Mouse (Mus musculus) CH12.LX (cell line): ENCODE measurements around the gene Tas1r1.

ENCODE experiments used
- CHD1 ChIP-seq: IDR thresholded peaks from 2 replicates; pipeline ENCODE4 v1.6.1; 2012; ENCODE audit warnings: low read depth, low read length, improper control_type of control experiment, inconsistent platforms
- CTCF ChIP-seq, 2 experiments: IDR thresholded peaks in 1 of 2; conservative IDR thresholded peaks in 1 of 2; 2 replicates each; pipeline ENCODE4 v1.5.1; 2011 to 2012; ENCODE audit warnings: low read depth in 2 of 2, low read length in 2 of 2, improper control_type of control experiment in 1 of 2, inconsistent platforms in 1 of 2, mild to moderate bottlenecking in 1 of 2, moderate library complexity in 1 of 2
- ELF1 ChIP-seq: IDR thresholded peaks from 2 replicates; pipeline ENCODE4 v1.6.1; 2014; ENCODE audit warnings: low read depth, mild to moderate bottlenecking, inconsistent platforms, low read length, improper control_type of control experiment
- EP300 ChIP-seq: IDR thresholded peaks from 2 replicates; pipeline ENCODE4 v1.6.1; 2011; ENCODE audit warnings: low read length, improper control_type of control experiment
- GABPA ChIP-seq: IDR thresholded peaks from 2 replicates; pipeline ENCODE4 v1.6.1; 2012; ENCODE audit warnings: low read depth, low read length, improper control_type of control experiment, inconsistent platforms; ENCODE audit not compliant: insufficient replicate concordance
- HCFC1 ChIP-seq: IDR thresholded peaks from 2 replicates; pipeline ENCODE4 v1.6.1; 2012; ENCODE audit warnings: low read depth, mild to moderate bottlenecking, inconsistent platforms, low read length, improper control_type of control experiment
- MAZ ChIP-seq: IDR thresholded peaks from 2 replicates; pipeline ENCODE4 v1.6.1; 2012; ENCODE audit warnings: low read depth, mild to moderate bottlenecking, inconsistent platforms, low read length, improper control_type of control experiment, moderate library complexity
- SMC3 ChIP-seq: IDR thresholded peaks from 2 replicates; pipeline ENCODE4 v1.6.1; 2011; ENCODE audit warnings: low read depth, low read length, improper control_type of control experiment

GRCm38 (mm10) chr4:151995371-151996172 lies 42.8 kb downstream of the Tas1r1 start:
- TF ChIP-seq CTCF (conservative IDR thresholded peaks at IDR 0.05 in 1 of 2, IDR thresholded peaks at IDR 0.05 in 1 of 2; ENCODE audit: low read depth in 2 of 2, low read length in 2 of 2) (no peak), MAZ (no peak), EP300 (no peak), ELF1 (no peak), SMC3 (no peak), GABPA (no peak), HCFC1 (no peak), CHD1 (no peak)
